Mouse (Mus musculus) spleen, embryonic (tissue): Measurements from ENCODE around the gene Tor4a.

ENCODE experiments used
- CTCF ChIA-PET: fragments of 350-600 bp; sonication (Branson Sonifier 250); formaldehyde crosslinking; loops from one replicate; lab custom pipeline; 2022; lab: Charles Lee

Gene Tor4a

GRCm38 (mm10) chr2:25226864-25227263 lies 30.2 kb upstream of the Tor4a start:
- CTCF ChIA-PET: interaction anchor here (1.6 to 2.4 kb wide), 2 partner anchors 33 to 37 kb away, joined by 4 to 10 read pairs; no protein-coding TSS in a partner anchor

- CTCF ChIA-PET: interaction anchor here (0.7 to 1.2 kb wide), 2 partner anchors 13 to 94 kb away, joined by 4 read pairs; no protein-coding TSS in a partner anchor
Observed at GRCm38 (mm10) chr2:25225811-25226379, 29.2 kb upstream of the Tor4a start.

- CTCF ChIA-PET: interaction anchor here (0.6 to 1.2 kb wide), 6 partner anchors 13 to 93 kb away, joined by 3 to 8 read pairs (median 4); partner anchors contain the start of gene Nrarp
Observed at GRCm38 (mm10) chr2:25224766-25225752, 28.4 kb upstream of the Tor4a start.

- CTCF ChIA-PET: interaction anchor here (0.7 to 1.2 kb wide), 2 partner anchors 19 to 43 kb away, joined by 3 read pairs; partner anchors contain the start of gene Nrarp
Observed at GRCm38 (mm10) chr2:25224492-25224765, 27.7 kb upstream of the Tor4a start, which contains the start of gene Tubb4b. TSS of gene Tubb4b (minus strand) at chr2:25224702.

- CTCF ChIA-PET: interaction anchor here (1.1 to 1.2 kb wide), 2 partner anchors 12 to 43 kb away, joined by 3 read pairs; partner anchors contain the start of genes Nelfb and Nrarp
Observed at GRCm38 (mm10) chr2:25223681-25224491, 27.2 kb upstream of the Tor4a start.

GRCm38 (mm10) chr2:25221331-25221772 lies 24.7 kb upstream of the Tor4a start:
- CTCF ChIA-PET: interaction anchor here (1.3 kb wide), 1 partner anchor 31 kb away, joined by 4 read pairs; no protein-coding TSS in a partner anchor

GRCm38 (mm10) chr2:25218445-25218844 lies 21.8 kb upstream of the Tor4a start, which contains the start of gene Fam166a:
TSS of gene Fam166a (plus strand) at chr2:25218745.
- CTCF ChIA-PET: interaction anchor here (1.0 kb wide), 1 partner anchor 8 kb away, joined by 3 read pairs; no protein-coding TSS in a partner anchor

GRCm38 (mm10) chr2:25217666-25218065 lies 21.0 kb upstream of the Tor4a start:
- CTCF ChIA-PET: no interaction called here

GRCm38 (mm10) chr2:25214444-25214843 lies 17.8 kb upstream of the Tor4a start, which contains the start of gene Stpg3:
TSS of gene Stpg3 (minus strand) at chr2:25214637.
- CTCF ChIA-PET: no interaction called here

GRCm38 (mm10) chr2:25213266-25213865 lies 16.7 kb upstream of the Tor4a start:
- CTCF ChIA-PET: no interaction called here

GRCm38 (mm10) chr2:25211121-25211670 lies 14.5 kb upstream of the Tor4a start, which contains the start of gene Nelfb:
TSS of gene Nelfb (minus strand) at chr2:25211489.
- CTCF ChIA-PET: interaction anchor here (0.6 to 1.0 kb wide), 2 partner anchors 8 to 12 kb away, joined by 3 read pairs; partner anchors contain the start of gene Fam166a

GRCm38 (mm10) chr2:25210686-25211085 lies 14.0 kb upstream of the Tor4a start:
- CTCF ChIA-PET: interaction anchor here (0.6 to 0.9 kb wide), 2 partner anchors 8 to 13 kb away, joined by 3 to 4 read pairs; partner anchors contain the start of gene Fam166a

- CTCF ChIA-PET: no interaction called here
Observed at GRCm38 (mm10) chr2:25207593-25207992, 10.9 kb upstream of the Tor4a start.

- CTCF ChIA-PET: no interaction called here
Observed at GRCm38 (mm10) chr2:25203631-25204214, 7.0 kb upstream of the Tor4a start.

- CTCF ChIA-PET: interaction anchor here (0.5 kb wide), 1 partner anchor 8 kb away, joined by 4 read pairs; no protein-coding TSS in a partner anchor
Observed at GRCm38 (mm10) chr2:25200631-25201030, 3.9 kb upstream of the Tor4a start.

GRCm38 (mm10) chr2:25197946-25198345 lies 1.3 kb upstream of the Tor4a start:
- CTCF ChIA-PET: interaction anchor here (0.6 kb wide), 1 partner anchor 59 kb away, joined by 3 read pairs; no protein-coding TSS in a partner anchor

GRCm38 (mm10) chr2:25197191-25197590 lies 505 bp upstream of the Tor4a start:
- CTCF ChIA-PET: interaction anchor here (0.5 to 1.3 kb wide), 4 partner anchors 13 to 64 kb away, joined by 3 to 11 read pairs (median 4); no protein-coding TSS in a partner anchor

- CTCF ChIA-PET: interaction anchor here (1.1 to 1.3 kb wide), 2 partner anchors 33 to 66 kb away, joined by 4 to 5 read pairs; no protein-coding TSS in a partner anchor
Observed at GRCm38 (mm10) chr2:25195211-25196156, 1.2 kb downstream of the Tor4a start.
